Mouse (Mus musculus) forebrain, postnatal 0 days (tissue): ENCODE data around the gene Lonrf2. TPM values are rescaled to one million over a fixed set of nuclear protein-coding genes. Genes with fewer than 3 reads are reported as not detected.

Experiments
- ATAC-seq: fragments of 200-750 bp; cut with Nextera tagmentation; 2 replicates; pipeline ENCODE4 v1.8.0; 2017; ENCODE audit warnings: mild to moderate bottlenecking, moderate library complexity
- DNase-seq: peaks from one replicate; pipeline ENCODE4 v3.0.0-alpha.2; 2015
- H3K27ac ChIP-seq: fragments of 300-500 bp; sonication (generic); 2 replicates; pipeline ENCODE4 v1.5.1; 2014; ENCODE audit warnings: low read depth, mild to moderate bottlenecking, antibody characterized with exemption, low read length, moderate library complexity, mixed read lengths
- H3K27me3 ChIP-seq: fragments of 300-500 bp; sonication (generic); 2 replicates; pipeline ENCODE4 v1.6.1; 2014; ENCODE audit warnings: mild to moderate bottlenecking, low read length, mixed read lengths; ENCODE audit not compliant: insufficient read depth
- H3K36me3 ChIP-seq: fragments of 300-500 bp; sonication (generic); 2 replicates; pipeline ENCODE4 v1.6.1; 2014; ENCODE audit warnings: mild to moderate bottlenecking, moderate library complexity; ENCODE audit not compliant: insufficient read depth
- H3K4me1 ChIP-seq: fragments of 300-500 bp; sonication (generic); 2 replicates; pipeline ENCODE4 v1.6.1; 2014; ENCODE audit warnings: antibody characterized with exemption; ENCODE audit not compliant: insufficient read depth
- H3K4me2 ChIP-seq: fragments of 300-500 bp; sonication (generic); 2 replicates; pipeline ENCODE4 v1.6.1; 2014; ENCODE audit warnings: low read depth, mild to moderate bottlenecking, moderate library complexity
- H3K4me3 ChIP-seq: fragments of 300-500 bp; sonication (generic); 2 replicates; pipeline ENCODE4 v1.5.1; 2014; ENCODE audit warnings: low read depth, low read length, mixed read lengths
- H3K9ac ChIP-seq: fragments of 300-500 bp; sonication (generic); 2 replicates; pipeline ENCODE4 v1.6.1; 2014; ENCODE audit warnings: mild to moderate bottlenecking
- H3K9me3 ChIP-seq: fragments of 300-500 bp; sonication (generic); 2 replicates; pipeline ENCODE4 v1.6.1; 2016; ENCODE audit warnings: low read length
- CTCF ChIP-seq: sonication (generic); IDR thresholded peaks from 2 replicates; pipeline ENCODE4 v1.5.1; 2016; ENCODE audit warnings: antibody characterized with exemption, control low read depth, low read depth
- WGBS: fragments of 180-500 bp; shearing (Covaris S2); extraction: QIAGEN DNeasy Blood & Tissue Kit; methylation state at CpG from one replicate; pipeline ENCODE4 v1.1.7; 2014; 5-methylcytosine and 5-hydroxymethylcytosine counted together
- polyA plus RNA-seq: library from polyadenylated mRNA; unstranded; fragments of >200 nt; fragmentation: Nextera tagmentation; extraction: Ambion mirVana; gene quantifications from 2 replicates; pipeline ENCODE4 v1.2.1, GENCODE M21; 2015
- total RNA-seq: library from RNA; depleted of rRNA; stranded (reverse); fragments of >200 nt; gene quantifications from 2 replicates; pipeline ENCODE4 v1.2.3, GENCODE M21; 2014; rRNA removed

The Lonrf2 gene
- total RNA-seq (103 and 143 TPM in 2 replicates), polyA plus RNA-seq (13.8 and 21.9 TPM in 2 replicates)

- no peaks in the 10 kb centered on the region for H3K27me3 ChIP-seq
- peak within 1 kb of the TSS; percentile 96 for H3K27ac ChIP-seq
- peak within 1 kb of the TSS; percentile 97 for H3K4me2 ChIP-seq
- peak within 1 kb of the TSS; percentile 81 for H3K9ac ChIP-seq
- peak within 1 kb of the TSS; percentile 67 for H3K4me3 ChIP-seq
- peak; percentile 24 for TF ChIP-seq CTCF
- 0 out of 2 replicates have a peak, but pooled peaks cover 7% of the 10 kb centered on the region for H3K4me1 ChIP-seq
- under 1% methylated on average over 42 of the region's 47 CpGs for WGBS
- ATAC-seq = peak; percentile 94
- DNase-seq = peak; percentile 92
- no peaks in the 10 kb centered on the region for H3K9me3 ChIP-seq
- H3K36me3 ChIP-seq = peaks cover 9% of the 10 kb centered on the region; the same call in 1 of the 2 replicates
Observed at GRCm38 (mm10) chr1:38836477-38836872, at the start of gene Lonrf2. Gene Lonrf2 (minus strand): TSS chr1:38836711.

DNA sequence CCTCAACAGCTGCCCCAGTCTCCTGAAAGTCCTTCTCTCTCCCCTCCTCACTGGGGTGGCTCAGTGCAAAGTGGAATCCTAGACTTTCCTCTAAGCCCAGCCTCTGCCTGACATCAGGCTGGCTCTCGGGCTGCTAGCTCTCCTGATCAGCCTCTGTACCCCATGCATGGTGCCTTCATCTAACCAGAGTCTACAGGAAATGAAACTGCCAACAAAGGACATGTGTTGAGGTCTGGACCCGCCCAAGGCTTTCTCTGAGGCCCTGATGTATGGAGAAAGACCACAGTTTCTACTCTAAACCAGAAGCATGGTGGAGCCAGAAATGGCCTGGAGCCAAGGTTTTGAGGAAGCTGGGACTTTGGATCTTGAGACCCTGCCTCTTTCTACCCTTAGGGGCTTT, 49.4 kb upstream of the Lonrf2 start:
- WGBS = 87% methylated on average over 2 of the region's 2 CpGs
- H3K9ac ChIP-seq = no peak overlapping the region
- no peak overlapping the region for H3K4me2 ChIP-seq
- no peaks in the 10 kb centered on the region for H3K9me3 ChIP-seq
- no peak for DNase-seq
- H3K27me3 ChIP-seq = no peaks in the 10 kb centered on the region
- no peak overlapping the region for H3K27ac ChIP-seq
- H3K4me3 ChIP-seq = no peak overlapping the region
- H3K4me1 ChIP-seq = no peaks in the 10 kb centered on the region
- ATAC-seq = no peak
- TF ChIP-seq CTCF = no peak
- H3K36me3 ChIP-seq = peaks cover 32% of the 10 kb centered on the region; the same call in 1 of the 2 replicates

DNA sequence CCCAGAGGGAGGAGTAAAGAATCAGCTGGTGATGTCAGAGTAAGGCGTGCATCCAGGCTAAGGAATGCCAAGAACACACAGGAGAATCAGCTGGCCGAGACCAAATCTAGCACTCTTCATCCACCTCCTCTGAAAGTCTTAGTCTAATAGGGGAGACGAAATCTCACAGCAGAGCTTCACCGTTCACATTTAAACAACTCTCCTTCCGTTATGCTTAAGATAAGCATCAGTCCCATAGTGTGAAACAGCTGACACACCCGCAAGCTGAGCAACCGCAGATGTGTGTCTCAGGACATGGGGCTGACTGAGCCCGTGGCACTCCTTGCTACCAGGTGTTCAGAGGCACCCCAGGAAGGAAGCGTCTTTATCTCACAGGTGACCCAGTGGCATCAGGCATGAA, 47.3 kb upstream of the Lonrf2 start:
- no peak for TF ChIP-seq CTCF
- no peaks in the 10 kb centered on the region for H3K9me3 ChIP-seq
- H3K36me3 ChIP-seq = peaks cover 33% of the 10 kb centered on the region; the same call in 1 of the 2 replicates
- 90% methylated on average over 9 of the region's 9 CpGs for WGBS
- H3K4me2 ChIP-seq = no peak overlapping the region
- H3K27me3 ChIP-seq = no peaks in the 10 kb centered on the region
- H3K4me3 ChIP-seq = no peak overlapping the region
- no peak overlapping the region for H3K27ac ChIP-seq
- no peak overlapping the region for H3K9ac ChIP-seq
- H3K4me1 ChIP-seq = no peaks in the 10 kb centered on the region
- no peak for ATAC-seq
- no peak for DNase-seq

- Histone ChIP-seq H3K9me3 (no peaks in the 10 kb centered on the region), H3K4me3 (no peak overlapping the region), H3K9ac (no peak overlapping the region), H3K4me1 (no peaks in the 10 kb centered on the region), H3K36me3 (peaks cover 32% of the 10 kb centered on the region; the same call in 1 of the 2 replicates), H3K4me2 (no peak overlapping the region), H3K27ac (no peak overlapping the region), H3K27me3 (no peaks in the 10 kb centered on the region)
- DNase-seq (no peak), ATAC-seq (no peak)
- no peak for TF ChIP-seq CTCF
- 92% methylated on average over 4 of the region's 4 CpGs for WGBS
Observed at GRCm38 (mm10) chr1:38882746-38883145, 46.2 kb upstream of the Lonrf2 start.

- WGBS = 87% methylated on average over 4 of the region's 4 CpGs
- Histone ChIP-seq H3K9ac (no peak overlapping the region), H3K36me3 (peaks cover 32% of the 10 kb centered on the region; the same call in 1 of the 2 replicates), H3K27ac (no peak overlapping the region), H3K27me3 (no peaks in the 10 kb centered on the region), H3K9me3 (no peaks in the 10 kb centered on the region), H3K4me1 (no peaks in the 10 kb centered on the region), H3K4me2 (no peak overlapping the region), H3K4me3 (no peak overlapping the region)
- no peak for TF ChIP-seq CTCF
- no peak for DNase-seq
- ATAC-seq = no peak
Observed at GRCm38 (mm10) chr1:38881366-38881765, 44.9 kb upstream of the Lonrf2 start.

GRCm38 (mm10) chr1:38876671-38877382, 40.3 kb upstream of the Lonrf2 start:
- DNase-seq = no peak
- Histone ChIP-seq H3K9me3 (no peaks in the 10 kb centered on the region), H3K4me2 (no peak overlapping the region), H3K9ac (no peak overlapping the region), H3K4me1 (no peaks in the 10 kb centered on the region), H3K36me3 (peaks cover 38% of the 10 kb centered on the region), H3K27ac (peak overlapping the region; percentile 35; the same call in 1 of the 2 replicates), H3K4me3 (no peak overlapping the region), H3K27me3 (no peaks in the 10 kb centered on the region)
- 50% methylated on average over 5 of the region's 5 CpGs for WGBS
- ATAC-seq = peak; percentile 59
- TF ChIP-seq CTCF = no peak

DNA sequence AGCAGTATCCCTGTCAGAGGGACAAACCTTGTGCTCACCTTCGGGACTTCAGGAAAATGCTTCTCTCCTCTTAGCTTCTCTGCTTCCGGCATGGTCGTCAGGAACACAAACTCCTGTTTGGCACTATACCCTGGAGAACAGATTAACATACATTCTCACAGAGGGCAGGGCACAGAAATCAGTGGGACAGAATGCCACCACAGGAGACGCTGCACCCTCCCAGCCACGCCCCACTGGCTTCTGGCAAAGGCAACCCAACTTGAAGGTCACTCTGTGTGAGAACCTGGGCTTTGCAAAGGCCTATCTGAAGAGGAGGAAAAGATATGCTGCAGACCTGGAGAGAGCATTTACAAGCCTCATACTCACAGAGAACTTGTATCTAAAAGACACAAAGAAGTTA, 37.4 kb upstream of the Lonrf2 start:
- ATAC-seq (no peak), DNase-seq (no peak)
- TF ChIP-seq CTCF = no peak
- no peaks in the 10 kb centered on the region for H3K9me3 ChIP-seq
- no peak overlapping the region for H3K27ac ChIP-seq
- H3K4me3 ChIP-seq = no peak overlapping the region
- no peak overlapping the region for H3K4me2 ChIP-seq
- no peak overlapping the region for H3K9ac ChIP-seq
- WGBS = 91% methylated on average over 5 of the region's 5 CpGs
- H3K36me3 ChIP-seq = peaks cover 52% of the 10 kb centered on the region
- H3K4me1 ChIP-seq = no peaks in the 10 kb centered on the region
- H3K27me3 ChIP-seq = no peaks in the 10 kb centered on the region
